Mouse (Mus musculus) forebrain, embryonic 11.5 days (tissue): ENCODE data around the gene Rgs12. TPM values are rescaled to one million over a fixed set of nuclear protein-coding genes. Genes with fewer than 3 reads are reported as not detected.
A peak's percentile ranks its signal among the peaks of the same experiment; 100 is the strongest.

ENCODE experiments used
- ATAC-seq: fragments of 200-750 bp; cut with Nextera tagmentation; replicated peaks from 2 replicates; pipeline ENCODE4 v1.8.0; 2017; ENCODE audit warnings: moderate TSS enrichment; ENCODE audit not compliant: low FRiP score
- DNase-seq: peaks from one replicate; pipeline ENCODE4 v3.0.0-alpha.2; 2017; ENCODE audit warnings: low spot score
- H3K27ac ChIP-seq: fragments of 300-500 bp; sonication (generic); 2 replicates; pipeline ENCODE4 v1.5.1; 2014; ENCODE audit warnings: low read depth, low read length
- H3K27me3 ChIP-seq: fragments of 300-500 bp; sonication (generic); 2 replicates; pipeline ENCODE4 v1.6.1; 2014; ENCODE audit warnings: mild to moderate bottlenecking, low read length, mixed read lengths; ENCODE audit not compliant: control insufficient read depth, insufficient read depth
- H3K36me3 ChIP-seq: fragments of 300-500 bp; sonication (generic); 2 replicates; pipeline ENCODE4 v1.6.1; 2014; ENCODE audit warnings: mild to moderate bottlenecking, low read length, moderate library complexity, mixed read lengths; ENCODE audit not compliant: control insufficient read depth, insufficient read depth
- H3K4me1 ChIP-seq: fragments of 300-500 bp; sonication (generic); replicated peaks from 2 replicates; pipeline ENCODE4 v1.6.1; 2014; ENCODE audit warnings: low read length, mixed read lengths; ENCODE audit not compliant: control insufficient read depth, insufficient read depth
- H3K4me2 ChIP-seq: fragments of 300-500 bp; sonication (generic); 2 replicates; pipeline ENCODE4 v1.6.1; 2014; ENCODE audit warnings: low read depth, mild to moderate bottlenecking, low read length, moderate library complexity, mixed read lengths; ENCODE audit not compliant: severe bottlenecking
- H3K4me3 ChIP-seq: fragments of 300-500 bp; sonication (generic); 2 replicates; pipeline ENCODE4 v1.5.1; 2014; ENCODE audit warnings: low read depth, low read length
- H3K9ac ChIP-seq: fragments of 300-500 bp; sonication (generic); 2 replicates; pipeline ENCODE4 v1.6.1; 2014; ENCODE audit warnings: low read length
- H3K9me3 ChIP-seq: fragments of 300-500 bp; sonication (generic); 2 replicates; pipeline ENCODE4 v1.6.1; 2016; ENCODE audit warnings: low read length, mixed read lengths; ENCODE audit not compliant: control insufficient read depth
- WGBS: fragments of 180-500 bp; shearing (Covaris S2); extraction: QIAGEN DNeasy Blood & Tissue Kit; methylation state at CpG from one replicate; pipeline ENCODE4 v1.1.7; 2014; 5-methylcytosine and 5-hydroxymethylcytosine counted together
- polyA plus RNA-seq: library from polyadenylated mRNA; unstranded; fragments of >200 nt; fragmentation: Nextera tagmentation; extraction: Ambion mirVana; gene quantifications from 2 replicates; pipeline ENCODE4 v1.2.1, GENCODE M21; 2014

Rgs12 gene
- 54.4 and 55.9 TPM in 2 replicates for polyA plus RNA-seq

GRCm38 (mm10) chr5:34948861-34949760 is at the start of gene Rgs12:
Rgs12 (plus strand) TSS chr5:34949445.
- under 1% methylated on average over 78 of the region's 84 CpGs for WGBS
- peaks cover 4% of the 10 kb centered on the region; the same call in 1 of the 2 replicates for H3K9me3 ChIP-seq

GRCm38 (mm10) chr5:34899787-34900469 is 49.3 kb upstream of the Rgs12 start:
- Histone ChIP-seq H3K27ac (no peak overlapping the region), H3K36me3 (peaks cover 6% of the 10 kb centered on the region), H3K9ac (no peak overlapping the region), H3K9me3 (no peaks in the 10 kb centered on the region), H3K4me1 (no peaks in the 10 kb centered on the region), H3K27me3 (no peaks in the 10 kb centered on the region), H3K4me3 (no peak overlapping the region), H3K4me2 (no peak overlapping the region)
- DNase-seq, result no peak
- ATAC-seq, result no peak
- WGBS, result 97% methylated on average over 6 of the region's 6 CpGs

More at GRCm38 (mm10) chr5:34948861-34949760, at the start of gene Rgs12:
- H3K27ac ChIP-seq, result peak within 1 kb of the TSS; percentile 90
- peak; percentile 93 for ATAC-seq
- H3K4me2 ChIP-seq, result peak within 1 kb of the TSS; percentile 59
- H3K4me1 ChIP-seq, result peaks cover 9% of the 10 kb centered on the region; the same call in 1 of the 2 replicates
- DNase-seq, result peak; percentile 97
- H3K27me3 ChIP-seq, result no peaks in the 10 kb centered on the region
- H3K9ac ChIP-seq, result peak within 1 kb of the TSS; percentile 84
- peak within 1 kb of the TSS; percentile 70 for H3K4me3 ChIP-seq
- H3K36me3 ChIP-seq, result no peaks in the 10 kb centered on the region; the same call in 1 of the 2 replicates

DNA sequence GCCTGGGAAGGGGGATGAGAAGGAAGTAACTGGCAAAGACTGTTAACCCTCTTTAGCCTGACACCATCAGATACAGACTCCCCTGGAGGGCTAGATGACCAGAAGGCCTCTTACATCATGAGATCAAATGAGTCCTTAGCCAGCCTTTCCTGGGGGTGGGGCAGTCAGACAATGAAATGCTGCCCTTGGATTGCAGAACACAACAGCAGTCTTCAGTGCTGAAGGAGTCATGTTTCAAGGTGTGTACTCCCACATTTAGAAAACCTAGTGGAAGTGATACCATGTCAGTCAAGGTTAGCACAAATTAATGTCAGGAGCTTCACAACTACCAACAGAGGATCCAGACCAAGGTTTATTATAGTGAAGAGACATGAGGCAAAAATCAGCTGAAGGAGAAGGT is 46.9 kb upstream of the Rgs12 start:
- no peaks in the 10 kb centered on the region for H3K4me1 ChIP-seq
- no peak for DNase-seq

GRCm38 (mm10) chr5:34902811-34903385 is 46.3 kb upstream of the Rgs12 start:
- Histone ChIP-seq H3K9ac (no peak overlapping the region), H3K4me1 (no peaks in the 10 kb centered on the region), H3K36me3 (peaks cover 6% of the 10 kb centered on the region), H3K27ac (no peak overlapping the region), H3K9me3 (no peaks in the 10 kb centered on the region), H3K4me3 (no peak overlapping the region), H3K27me3 (no peaks in the 10 kb centered on the region), H3K4me2 (no peak overlapping the region)
- 94% methylated on average over 5 of the region's 5 CpGs for WGBS
- DNase-seq (no peak), ATAC-seq (no peak)

More for the DNA sequence above, 46.9 kb upstream of the Rgs12 start:
- no peak overlapping the region for H3K9ac ChIP-seq
- peaks cover 6% of the 10 kb centered on the region for H3K36me3 ChIP-seq
- no peak overlapping the region for H3K4me3 ChIP-seq
- H3K27me3 ChIP-seq, result no peaks in the 10 kb centered on the region
- H3K27ac ChIP-seq, result no peak overlapping the region
- no peak overlapping the region for H3K4me2 ChIP-seq
- H3K9me3 ChIP-seq, result no peaks in the 10 kb centered on the region
- ATAC-seq, result no peak

DNA sequence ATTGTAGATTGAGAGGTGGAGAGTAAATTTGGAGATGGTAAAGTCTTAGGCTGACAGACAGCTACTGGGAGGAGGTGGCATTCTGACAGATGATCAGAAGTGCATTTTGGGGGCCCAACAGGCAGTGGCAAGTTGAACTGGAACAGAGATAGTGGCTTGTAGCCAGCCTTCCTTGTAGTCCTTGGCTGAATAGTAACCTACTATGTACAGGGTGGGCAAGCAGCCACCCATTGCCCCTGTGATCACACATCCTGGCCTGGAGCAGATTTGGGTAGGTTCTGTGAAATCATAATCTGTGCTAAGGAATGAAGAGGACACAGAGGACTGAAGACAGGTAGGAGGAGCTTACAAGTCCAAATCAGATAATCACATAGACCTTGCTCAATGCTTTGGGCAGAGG is 44.8 kb upstream of the Rgs12 start:
- ATAC-seq, result no peak
- H3K36me3 ChIP-seq, result peaks cover 6% of the 10 kb centered on the region

DNA sequence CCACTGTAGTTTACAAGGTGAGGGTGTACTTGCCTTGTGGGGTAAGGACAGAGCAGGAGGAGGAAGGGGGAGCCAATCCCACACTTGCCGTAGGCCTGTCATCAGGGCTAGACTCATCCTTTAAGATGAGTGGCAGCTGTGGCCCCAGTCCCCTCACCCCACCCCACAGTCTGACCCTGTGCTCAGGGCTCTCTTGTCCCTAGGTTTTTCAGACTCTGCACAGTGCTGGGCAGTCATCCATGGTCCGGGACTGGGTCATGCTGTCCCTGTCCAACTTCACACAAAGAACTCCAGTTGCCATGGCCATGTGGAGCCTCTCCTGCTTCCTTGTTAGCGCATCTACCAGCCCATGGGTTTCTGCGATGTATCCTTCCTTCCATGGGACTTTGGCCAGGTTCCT is 42.0 kb upstream of the Rgs12 start:
- ATAC-seq (no peak), DNase-seq (no peak)
- Histone ChIP-seq H3K36me3 (no peaks in the 10 kb centered on the region; the same call in 1 of the 2 replicates), H3K4me3 (no peak overlapping the region), H3K4me1 (0 out of 2 replicates have a peak, but pooled peaks cover 3% of the 10 kb centered on the region), H3K27me3 (no peaks in the 10 kb centered on the region), H3K27ac (no peak overlapping the region), H3K4me2 (no peak overlapping the region), H3K9ac (no peak overlapping the region), H3K9me3 (no peaks in the 10 kb centered on the region)
- 98% methylated on average over 4 of the region's 4 CpGs for WGBS

More for the DNA sequence above, 44.8 kb upstream of the Rgs12 start:
- H3K4me2 ChIP-seq, result no peak overlapping the region
- no peak overlapping the region for H3K27ac ChIP-seq
- 0 out of 2 replicates have a peak, but pooled peaks cover 2% of the 10 kb centered on the region for H3K4me1 ChIP-seq
- no peaks in the 10 kb centered on the region for H3K9me3 ChIP-seq
- no peak overlapping the region for H3K9ac ChIP-seq
- H3K4me3 ChIP-seq, result no peak overlapping the region
- DNase-seq, result no peak
- no peaks in the 10 kb centered on the region for H3K27me3 ChIP-seq

- Histone ChIP-seq H3K4me1 (0 out of 2 replicates have a peak, but pooled peaks cover 3% of the 10 kb centered on the region), H3K27ac (no peak within 1 kb of the TSS), H3K4me3 (no peak within 1 kb of the TSS), H3K9me3 (no peaks in the 10 kb centered on the region), H3K4me2 (no peak within 1 kb of the TSS), H3K9ac (no peak within 1 kb of the TSS), H3K36me3 (no peaks in the 10 kb centered on the region; the same call in 1 of the 2 replicates), H3K27me3 (no peaks in the 10 kb centered on the region)
- 84% methylated on average over 6 of the region's 6 CpGs for WGBS
- no peak for ATAC-seq
- DNase-seq, result no peak
These were observed 41.1 kb upstream of the Rgs12 start, which contains the start of gene Msantd1 for GRCm38 (mm10) chr5:34907910-34908725. Msantd1 (plus strand) TSS chr5:34908012.
